Comparison of ENCODE assay signal across 11 mouse cellular contexts in the genomic region with DNA sequence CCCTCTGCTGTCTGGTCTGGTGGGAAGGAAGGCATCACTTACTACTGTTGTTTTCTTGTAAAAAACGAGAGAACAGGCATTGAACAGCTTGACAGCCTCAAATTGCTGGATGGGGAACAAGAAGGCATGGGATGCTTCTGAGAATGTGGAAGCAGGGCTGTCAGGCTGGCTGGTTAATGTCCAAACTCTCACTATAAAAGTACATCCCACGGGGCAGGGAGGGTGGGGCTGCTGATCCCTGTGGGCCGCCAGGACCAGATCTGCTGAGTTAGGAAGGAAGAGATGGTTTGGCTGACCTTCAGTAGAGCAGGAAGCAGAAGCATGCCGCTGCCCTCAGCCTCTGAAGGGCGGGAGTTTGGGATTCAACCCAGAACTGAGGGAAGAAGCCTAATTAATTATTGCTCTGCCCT. TPM values are rescaled to one million over a fixed set of nuclear protein-coding genes. Genes with fewer than 3 reads are reported as not detected.
DNase-seq lines count a peak whose midpoint lies in the region; ATAC-seq and TF ChIP-seq lines count a peak whose summit lies in the region.
"Had no signal": no experiment of that assay in that cellular context is flagged by ENCODE, and none has a peak within 500 bp of the region (broad histone marks: within the 10 kb centered on the region; RNA-seq: fewer than 3 reads in every experiment).

No protein-coding gene starts in this region.

- peak; percentile 31 to 63 for DNase-seq in adrenal gland, postnatal 36 days
- DNase-seq in liver, postnatal 0 days, result peak; percentile 31
- no peak for DNase-seq in B cell, adult 2 months
- DNase-seq in frontal cortex, postnatal 25 days (ENCODE audit: low spot score in 2 of 2), result no peak
- no peak for DNase-seq in layer of hippocampus, postnatal 36 days

- peaks cover 25% of the 10 kb centered on the region for H3K4me1 ChIP-seq in forebrain, embryonic 15.5 days
- peaks cover 64% of the 10 kb centered on the region for H3K4me1 ChIP-seq in forebrain, embryonic 13.5 days
- H3K4me1 ChIP-seq in intestine, postnatal 0 days (replicated peaks; ENCODE audit: control insufficient read depth, insufficient read depth, low read length), result peaks cover 26% of the 10 kb centered on the region
- peaks cover 22% of the 10 kb centered on the region for H3K4me1 ChIP-seq in liver, postnatal 0 days (ENCODE audit: insufficient read depth)

- no peak overlapping the region for H3K4me3 ChIP-seq in forebrain, embryonic 15.5 days
- no peak overlapping the region for H3K4me3 ChIP-seq in forebrain, embryonic 13.5 days
- H3K4me3 ChIP-seq in intestine, postnatal 0 days (ENCODE audit: low read depth, low read length), result no peak overlapping the region
- no peak overlapping the region for H3K4me3 ChIP-seq in liver, postnatal 0 days (ENCODE audit: low read depth, low read length)

- 0 out of 2 replicates have a peak overlapping the region, but pooled peaks have one; percentile 12 for H3K27ac ChIP-seq in forebrain, embryonic 15.5 days (replicated peaks)
- H3K27ac ChIP-seq in forebrain, embryonic 13.5 days, result no peak overlapping the region
- peak overlapping the region; percentile 69 for H3K27ac ChIP-seq in intestine, postnatal 0 days (ENCODE audit: low read depth, low read length)
- peak overlapping the region; percentile 40; the same call in 1 of the 2 replicates for H3K27ac ChIP-seq in liver, postnatal 0 days (ENCODE audit: low read depth)

- no peaks in the 10 kb centered on the region for H3K9me3 ChIP-seq in forebrain, embryonic 15.5 days
- H3K9me3 ChIP-seq in forebrain, embryonic 13.5 days (replicated peaks), result no peaks in the 10 kb centered on the region
- no peaks in the 10 kb centered on the region for H3K9me3 ChIP-seq in intestine, postnatal 0 days (ENCODE audit: control insufficient read depth)
- no peaks in the 10 kb centered on the region for H3K9me3 ChIP-seq in liver, postnatal 0 days (ENCODE audit: low read length)

- 33% methylated on average over 5 of the region's 5 CpGs for WGBS in forebrain, embryonic 15.5 days
- 38% methylated on average over 5 of the region's 5 CpGs for WGBS in forebrain, embryonic 13.5 days
- WGBS in intestine, postnatal 0 days, result 7% methylated on average over 5 of the region's 5 CpGs
- WGBS in liver, postnatal 0 days (ENCODE audit: insufficient replicate concordance), result 27% methylated on average over 5 of the region's 5 CpGs

- ATAC-seq in forebrain, embryonic 15.5 days (replicated peaks), result no peak
- no peak for ATAC-seq in forebrain, embryonic 13.5 days
- ATAC-seq in intestine, postnatal 0 days, result no peak
- no peak for ATAC-seq in liver, postnatal 0 days

- no peak overlapping the region for H3K9ac ChIP-seq in forebrain, embryonic 15.5 days (replicated peaks)
- H3K9ac ChIP-seq in forebrain, embryonic 13.5 days, result no peak overlapping the region
- no peak overlapping the region for H3K9ac ChIP-seq in intestine, postnatal 0 days (ENCODE audit: low read depth, low read length)
- H3K9ac ChIP-seq in liver, postnatal 0 days (replicated peaks), result no peak overlapping the region

- no peaks in the 10 kb centered on the region for H3K36me3 ChIP-seq in forebrain, embryonic 15.5 days
- no peaks in the 10 kb centered on the region; the same call in 1 of the 2 replicates for H3K36me3 ChIP-seq in forebrain, embryonic 13.5 days (ENCODE audit: poor library complexity, severe bottlenecking)
- no peaks in the 10 kb centered on the region for H3K36me3 ChIP-seq in intestine, postnatal 0 days (ENCODE audit: control insufficient read depth, insufficient read depth)
- H3K36me3 ChIP-seq in liver, postnatal 0 days (replicated peaks; ENCODE audit: insufficient read depth, low read length), result no peaks in the 10 kb centered on the region

- TF ChIP-seq CTCF in intestine, postnatal 0 days (IDR thresholded peaks at IDR 0.05; ENCODE audit: low read depth), result no peak
- TF ChIP-seq CTCF in liver, postnatal 0 days (IDR thresholded peaks at IDR 0.05; ENCODE audit: low read depth), result no peak

- no peaks in the 10 kb centered on the region for H3K27me3 ChIP-seq in forebrain, embryonic 15.5 days
- no peaks in the 10 kb centered on the region; the same call in 1 of the 2 replicates for H3K27me3 ChIP-seq in forebrain, embryonic 13.5 days
- no peaks in the 10 kb centered on the region for H3K27me3 ChIP-seq in intestine, postnatal 0 days (replicated peaks; ENCODE audit: control insufficient read depth, insufficient read depth, low read length)
- H3K27me3 ChIP-seq in liver, postnatal 0 days (ENCODE audit: insufficient read depth, low read length), result no peaks in the 10 kb centered on the region

- H3K4me2 ChIP-seq in forebrain, embryonic 15.5 days (replicated peaks), result no peak overlapping the region
- no peak overlapping the region for H3K4me2 ChIP-seq in forebrain, embryonic 13.5 days
- H3K4me2 ChIP-seq in intestine, postnatal 0 days (replicated peaks; ENCODE audit: low read depth), result no peak overlapping the region
- no peak overlapping the region for H3K4me2 ChIP-seq in liver, postnatal 0 days (ENCODE audit: low read depth, low read length)

- no peak for TF ChIP-seq EP300 in liver, postnatal 0 days (IDR thresholded peaks at IDR 0.05; ENCODE audit: low read depth)

RNA-seq across cellular contexts. Expression of a gene that starts 58.0 kb away (rescaled TPM):
- 0.32 TPM in 1 of 2 replicates, not detected in the other for polyA plus RNA-seq in forebrain, embryonic 15.5 days (2015; fragmentation: Nextera tagmentation; extraction: Ambion mirVana)
- polyA plus RNA-seq in forebrain, embryonic 13.5 days (2015; fragmentation: Nextera tagmentation; extraction: Ambion mirVana), result not detected in 2 replicates
- 1 to 10 TPM; 1.7 to 2.0 TPM for total RNA-seq in adrenal gland, postnatal 36 days (2021)
- 164 and 187 TPM in 2 replicates for polyA plus RNA-seq in intestine, postnatal 0 days (2015; fragmentation: Nextera tagmentation; extraction: Ambion mirVana)
- 30.8 and 41.9 TPM in 2 replicates for polyA plus RNA-seq in liver, postnatal 0 days (2015; fragmentation: Nextera tagmentation; extraction: Ambion mirVana)
- not detected for total RNA-seq in layer of hippocampus, postnatal 36 days (2021)
- total RNA-seq: CH12.LX; layer of hippocampus, postnatal 14 days had no signal
- polyA plus RNA-seq: testis, adult 2 months had no signal

Comparison
In these comparisons a context has a peak if more than half of its experiments do, and no peak if none do; other contexts are left out.
1. DNase-seq: peak in adrenal gland, postnatal 36 days (2 of 2) and liver, postnatal 0 days (single experiment); none in B cell, adult 2 months (0 of 2), frontal cortex, postnatal 25 days (0 of 2) and layer of hippocampus, postnatal 36 days (0 of 2).
2. RNA of a gene that starts 58.0 kb away (polyA plus RNA-seq): 164 to 187 TPM in intestine, postnatal 0 days and 30.8 to 41.9 TPM in liver, postnatal 0 days; 0.32 TPM in forebrain, embryonic 15.5 days and not detected in forebrain, embryonic 13.5 days; every median in the first group is over 10 times any median in the second.